Mouse (Mus musculus): ENCODE measurements at regions not wholly inside any gene's neighbourhood (a gene's known extent, or its start where the extent isn't known, plus 50 kb on each side); places are given as distances from the start of the nearest gene placed in this dataset.

GRCm38 (mm10) chr6:98846001-98846695 lies 503.6 kb upstream of the Gm765 start:
- TF ChIP-seq CTCF (IDR thresholded peaks at IDR 0.05) (no peak), EP300 (IDR thresholded peaks at IDR 0.05) (0 out of 2 replicates have a peak, but pooled peaks have one; percentile 7)

Data from lung, postnatal 0 days (tissue).